Mouse (Mus musculus): ENCODE measurements around the gene Plekhj1.
A peak's percentile ranks its signal among the peaks of the same experiment; 100 is the strongest.
"Not testable (repeated sequence)": the region's sequence is repeated elsewhere in the genome, so short reads cannot be mapped to it uniquely, and the experiment has no call there.

The Plekhj1 gene

DNA sequence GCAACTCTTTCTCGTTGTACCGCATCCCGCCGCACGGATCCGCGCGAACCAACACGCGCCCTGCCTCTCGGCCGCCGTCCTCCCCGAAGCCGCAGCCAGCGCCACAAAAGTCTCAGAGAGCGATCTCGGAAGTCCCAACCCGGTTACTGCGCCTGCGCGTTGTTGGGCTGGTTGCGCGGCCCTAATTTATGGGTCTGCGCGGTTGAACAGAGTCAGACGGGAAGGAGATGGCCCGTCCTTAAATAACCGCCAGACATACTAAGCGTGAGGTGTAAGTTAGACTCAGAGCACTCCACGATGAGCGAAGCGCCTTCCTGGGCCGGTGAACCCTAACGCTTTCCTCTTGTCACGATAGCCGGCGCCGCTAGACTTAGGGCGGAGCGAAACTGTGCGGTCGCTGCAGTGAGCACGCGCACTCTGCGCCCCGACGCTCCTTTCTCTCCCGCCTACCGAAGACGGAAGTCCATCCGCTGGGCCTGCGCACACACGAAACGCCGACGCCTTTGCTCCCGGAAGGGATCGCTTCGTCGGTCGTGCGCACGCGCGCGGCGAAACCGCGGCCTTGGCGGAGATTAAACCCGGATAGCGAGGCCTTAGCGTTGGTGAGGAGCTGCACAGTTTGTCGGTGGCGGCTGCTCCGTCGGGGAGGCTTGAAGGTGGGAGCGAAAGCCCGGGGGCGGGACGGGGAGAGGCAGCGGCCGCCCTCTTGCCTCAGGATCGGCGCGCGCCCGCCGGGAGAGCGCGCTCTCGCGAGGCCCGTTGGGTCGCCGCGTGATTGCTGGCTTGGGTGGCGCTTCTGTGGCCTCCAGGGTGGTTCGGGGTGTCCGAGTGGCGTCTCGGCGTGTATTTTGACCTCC is at the start of gene Plekhj1, which contains the start of gene Sf3a2:
Gene Plekhj1, minus strand, starts transcription at position 477 of the 857 bp plus-strand sequence.
Gene Sf3a2, plus strand, starts transcription at position 49 of the 857 bp plus-strand sequence.
- peak; percentile 95 for DNase-seq (ENCODE audit: low read depth, low spot score)

DNA sequence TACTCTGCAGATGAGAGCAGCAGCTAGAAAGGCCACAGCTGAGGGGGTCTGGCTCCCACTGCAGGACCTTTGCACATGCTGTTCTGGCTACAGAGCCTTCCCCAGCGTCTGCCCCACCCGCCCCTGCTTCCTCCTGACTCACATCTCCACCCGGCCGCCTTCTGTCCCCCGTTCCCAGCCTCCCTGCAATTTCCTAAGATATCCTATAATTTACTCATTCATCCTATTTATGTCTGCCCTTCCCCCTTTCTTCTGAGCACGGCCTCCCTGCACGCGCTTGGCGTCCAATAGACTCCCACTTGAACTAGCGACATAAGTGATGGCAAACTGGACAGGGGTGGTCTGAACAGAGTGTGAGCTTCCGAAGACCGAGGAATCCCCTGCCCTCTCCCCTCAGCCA is 47.3 kb upstream of the Plekhj1 start:
- DNase-seq (ENCODE audit: low read depth, low spot score): no peak

- no peak for DNase-seq (ENCODE audit: low read depth, low spot score)
These were observed 46.7 kb upstream of the Plekhj1 start for GRCm38 (mm10) chr10:80845055-80845693.

DNA sequence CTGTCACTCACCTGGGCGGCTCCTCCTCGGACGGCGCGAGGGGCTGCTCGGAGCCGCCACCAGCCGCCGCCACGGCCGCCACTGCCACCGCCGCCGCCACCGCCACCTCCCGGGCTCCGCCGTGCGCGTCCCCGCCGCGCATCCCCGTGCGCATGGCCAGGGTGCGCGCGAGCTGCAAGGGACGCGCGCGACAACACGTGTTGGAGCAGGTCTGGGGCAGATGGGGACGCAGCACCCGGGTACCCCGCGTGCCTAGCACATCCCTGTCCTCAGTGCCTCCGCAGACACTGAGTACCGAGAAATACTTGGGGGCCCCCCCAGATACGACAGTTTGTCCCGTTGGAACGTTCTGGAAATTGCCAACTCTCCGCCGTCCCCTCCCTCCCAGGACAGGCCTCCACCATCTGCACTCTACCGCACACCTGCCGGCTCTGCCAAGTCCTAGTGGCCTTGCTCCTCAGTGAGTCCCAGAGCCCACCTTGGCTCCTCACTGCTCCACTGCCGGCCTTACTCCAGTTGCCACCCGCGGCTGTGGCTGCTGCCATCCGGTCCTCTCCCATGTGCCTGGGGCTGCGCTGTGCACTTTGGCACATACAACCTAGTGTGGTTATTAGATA is 45.6 kb upstream of the Plekhj1 start, which contains the start of gene Lingo3:
Gene Lingo3, minus strand, starts transcription at position 109 of the 617 bp plus-strand sequence.
- DNase-seq (ENCODE audit: low read depth, low spot score): no peak

DNA sequence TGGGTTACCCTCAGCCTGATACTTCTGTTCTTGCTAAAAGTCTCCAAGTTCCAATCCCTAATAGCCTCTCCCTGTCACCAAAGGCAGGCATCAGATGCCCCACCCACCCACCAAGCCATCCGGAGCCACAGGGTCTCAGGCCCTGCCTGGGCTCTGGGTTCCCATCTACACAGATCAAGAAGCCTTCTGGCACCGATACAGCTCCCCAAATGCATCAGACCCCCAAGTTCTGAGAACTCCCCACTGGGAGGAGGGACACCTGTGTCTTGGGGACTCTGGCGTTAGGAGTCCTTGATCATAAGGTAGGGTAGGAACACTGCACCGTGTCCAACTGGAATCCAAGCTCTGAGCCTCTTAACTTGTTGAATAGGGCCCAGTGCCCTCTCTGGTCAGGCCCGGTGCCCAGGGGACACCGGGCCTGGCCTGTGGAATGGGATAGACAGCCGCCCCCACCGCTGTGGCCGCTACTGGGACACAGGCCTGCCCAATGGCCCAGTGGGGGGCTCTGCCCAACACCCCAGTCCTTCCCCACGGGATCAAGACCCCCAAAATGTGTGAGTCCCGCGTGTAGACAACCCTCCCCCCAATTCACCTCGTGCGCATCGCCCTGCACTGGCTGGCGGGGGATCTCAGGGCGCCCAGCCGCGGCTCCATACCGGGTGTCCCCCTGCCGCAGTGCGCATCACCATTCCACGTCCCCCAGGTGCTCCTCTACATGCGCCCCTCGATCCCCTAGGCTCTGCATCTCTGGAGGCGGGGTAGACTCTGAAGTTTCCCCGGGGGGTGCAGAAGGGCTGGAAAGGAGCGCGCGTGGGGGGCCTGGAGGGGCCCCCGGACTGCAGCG is 44.9 kb upstream of the Plekhj1 start:
- no peak for DNase-seq (ENCODE audit: low read depth, low spot score)

- no peak for DNase-seq (ENCODE audit: low read depth, low spot score)
These were observed 43.9 kb upstream of the Plekhj1 start for GRCm38 (mm10) chr10:80842334-80842733.

DNA sequence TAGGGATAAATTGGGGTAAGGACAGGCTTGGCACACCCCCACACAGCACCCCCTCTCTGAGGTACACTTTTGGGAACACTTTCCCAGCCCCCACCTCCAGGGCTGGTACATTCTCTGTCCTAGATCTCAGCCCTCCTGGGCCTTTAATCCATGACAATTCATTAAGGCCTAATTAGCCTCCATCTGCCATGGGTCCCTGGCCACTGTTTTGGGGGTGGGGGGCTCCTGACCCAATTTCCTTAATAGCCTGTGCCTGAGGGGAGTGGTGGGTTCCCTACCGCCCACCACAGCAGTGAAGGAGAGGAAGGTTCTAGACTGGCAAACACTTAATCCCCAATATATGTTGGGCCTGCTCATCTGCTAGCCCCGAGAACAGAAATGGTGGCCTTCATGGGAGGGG is 43.3 kb upstream of the Plekhj1 start:
- DNase-seq (ENCODE audit: low read depth, low spot score): no peak

- no peak for DNase-seq (ENCODE audit: low read depth, low spot score)
These were observed 41.4 kb upstream of the Plekhj1 start for GRCm38 (mm10) chr10:80839848-80840247.

DNA sequence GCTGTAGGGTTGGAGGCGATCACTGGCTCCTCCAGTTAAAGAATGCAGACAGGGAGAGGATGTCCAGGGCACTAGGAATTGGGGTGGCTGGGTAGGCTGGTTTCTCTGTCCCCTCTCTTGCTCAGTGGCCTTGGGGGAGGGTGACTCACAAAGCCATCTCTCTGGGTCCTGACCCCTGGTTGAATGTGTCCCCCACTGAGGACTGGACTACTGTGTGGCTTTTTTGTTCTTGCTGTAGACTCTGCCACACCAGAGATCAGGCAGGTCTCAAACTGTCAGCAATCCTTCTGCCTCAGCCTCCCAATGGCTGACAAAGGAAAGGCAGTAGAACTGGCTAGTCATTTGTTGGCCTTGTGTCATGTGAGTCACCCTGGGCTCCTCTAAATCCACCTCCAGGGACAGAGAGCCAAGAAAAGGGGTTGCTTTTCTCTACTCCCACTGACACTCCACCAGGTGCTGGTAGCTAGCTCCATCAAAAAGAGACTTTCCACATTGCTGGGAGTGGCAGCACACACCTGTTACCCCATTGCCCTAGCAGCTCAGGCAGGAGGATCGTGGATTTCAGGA is 40.0 kb upstream of the Plekhj1 start:
- peak; percentile 63 for DNase-seq (ENCODE audit: low read depth, low spot score)

- no peak for DNase-seq (ENCODE audit: low read depth, low spot score)
These were observed 39.4 kb upstream of the Plekhj1 start for GRCm38 (mm10) chr10:80837827-80838226.

DNA sequence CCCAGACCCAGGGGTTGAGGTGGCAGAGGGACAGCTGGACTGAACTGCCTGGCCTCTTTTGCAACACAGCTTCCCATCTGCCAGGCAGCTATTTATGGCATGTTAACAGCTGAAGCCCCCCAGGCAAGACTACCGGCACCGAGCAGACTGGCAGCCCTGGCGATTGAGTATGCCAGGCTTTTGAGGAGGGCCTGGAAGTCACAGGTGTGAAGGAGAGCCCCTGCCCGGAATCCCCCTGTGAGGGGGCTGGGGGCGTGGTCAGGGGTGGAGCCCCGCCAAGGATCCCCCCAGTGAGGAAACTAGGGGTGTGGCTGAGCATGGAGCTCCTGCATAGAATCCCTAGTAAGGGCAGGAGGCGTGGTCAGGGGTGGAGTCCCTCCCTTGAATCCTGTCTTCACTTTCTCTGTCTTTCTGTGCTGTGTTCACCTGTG is 38.5 kb upstream of the Plekhj1 start:
- DNase-seq (ENCODE audit: low read depth, low spot score): no peak

GRCm38 (mm10) chr10:80835617-80836016 is 37.2 kb upstream of the Plekhj1 start:
- no peak for DNase-seq (ENCODE audit: low read depth, low spot score)

GRCm38 (mm10) chr10:80832818-80833217 is 34.4 kb upstream of the Plekhj1 start:
- DNase-seq (ENCODE audit: low read depth, low spot score): no peak

DNA sequence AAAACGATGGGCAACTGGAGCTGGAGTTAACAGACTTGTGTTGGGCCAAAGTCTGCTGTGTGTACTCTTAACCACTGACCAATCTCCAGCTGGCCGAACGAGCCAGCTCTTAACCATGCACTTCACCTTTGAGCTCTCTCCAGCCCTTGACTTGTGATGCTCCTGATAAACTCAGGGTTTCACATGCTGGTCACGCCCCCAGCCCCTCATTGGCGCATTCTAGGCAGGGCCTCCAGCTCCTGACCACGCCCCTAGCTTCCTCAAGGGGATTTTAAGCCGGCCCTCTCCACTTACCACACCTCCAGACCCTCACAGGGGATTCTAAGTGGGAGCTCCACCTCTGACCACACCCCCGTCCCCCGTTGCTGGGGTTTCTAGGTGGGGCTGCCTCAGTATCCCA is 32.7 kb upstream of the Plekhj1 start:
- DNase-seq (ENCODE audit: low read depth, low spot score): no peak

DNA sequence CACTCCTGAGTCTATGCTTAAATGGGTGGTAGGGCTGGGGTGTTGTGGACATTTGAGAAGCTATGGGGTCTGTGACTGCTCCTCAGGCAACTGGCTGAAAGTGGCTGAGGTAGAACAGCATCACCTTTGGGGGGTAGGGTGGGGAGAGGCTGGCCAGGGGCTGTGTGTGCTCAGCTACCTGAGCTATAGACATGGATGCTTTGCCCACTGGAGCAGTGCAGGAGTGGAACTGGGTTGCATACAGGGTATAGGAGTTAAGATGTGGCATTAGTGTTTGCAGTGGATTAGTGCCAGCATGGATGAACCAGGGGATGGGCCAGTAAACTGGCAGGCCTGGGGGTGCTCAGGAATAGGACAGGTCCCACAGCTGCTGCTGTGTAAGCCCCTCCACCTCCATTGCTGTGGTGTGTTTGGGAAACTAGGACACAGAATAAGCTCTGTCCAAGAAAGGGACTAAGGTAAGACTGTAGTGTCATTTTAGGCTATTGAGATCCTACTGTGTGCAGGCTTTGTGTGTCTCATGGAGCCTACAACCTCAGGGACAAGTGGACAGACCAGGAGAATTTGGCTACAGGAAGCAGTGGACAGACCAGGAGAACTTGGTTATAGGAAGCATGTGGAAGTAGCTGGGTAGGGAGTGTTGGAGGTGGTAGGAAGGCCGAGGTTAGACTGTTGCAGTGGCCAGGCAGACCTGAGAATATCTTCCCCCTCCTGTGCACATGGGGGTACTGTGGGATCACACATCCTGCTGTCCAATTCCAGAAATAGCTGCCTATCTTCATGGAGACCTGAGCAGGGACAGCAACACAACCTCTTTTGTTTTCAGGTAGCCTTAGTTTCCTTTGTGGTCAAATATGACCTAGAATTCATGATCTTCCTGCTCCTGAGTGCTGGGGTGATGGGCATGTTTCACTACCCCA is 31.2 kb upstream of the Plekhj1 start:
- no peak for DNase-seq (ENCODE audit: low read depth, low spot score)

DNA sequence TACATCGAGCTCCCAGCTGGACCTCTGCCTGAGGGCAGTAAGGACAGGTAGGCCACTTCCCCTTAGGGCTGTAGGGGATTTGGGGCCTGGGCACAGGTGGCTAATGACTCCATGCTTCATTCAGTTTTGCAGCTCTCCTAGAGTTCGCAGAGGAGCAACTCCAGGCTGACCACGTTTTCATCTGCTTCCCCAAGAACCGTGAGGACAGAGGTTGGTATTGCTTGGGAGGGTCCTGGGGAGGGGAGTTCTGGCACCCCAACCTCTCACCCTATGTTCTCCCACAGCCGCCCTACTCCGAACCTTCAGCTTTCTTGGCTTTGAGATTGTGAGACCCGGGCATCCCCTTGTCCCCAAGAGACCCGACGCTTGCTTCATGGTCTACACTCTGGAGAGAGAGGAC is 30.2 kb upstream of the Plekhj1 start:
- not testable (repeated sequence) for DNase-seq (ENCODE audit: low read depth, low spot score)

- no peak for DNase-seq (ENCODE audit: low read depth, low spot score)
These were observed 29.5 kb upstream of the Plekhj1 start for GRCm38 (mm10) chr10:80827870-80828420.

- no peak for DNase-seq (ENCODE audit: low read depth, low spot score)
These were observed 28.8 kb upstream of the Plekhj1 start for GRCm38 (mm10) chr10:80827063-80827869.

Data from 3T3-L1 (cell line).